Mouse (Mus musculus) forebrain, embryonic 12.5 days (tissue): ENCODE data around the gene Zscan29. TPM values are rescaled to one million over a fixed set of nuclear protein-coding genes. Genes with fewer than 3 reads are reported as not detected.
"Not testable (repeated sequence)": the region's sequence is repeated elsewhere in the genome, so short reads cannot be mapped to it uniquely, and the experiment has no call there.

Source experiments
- ATAC-seq: fragments of 200-750 bp; cut with Nextera tagmentation; 2 replicates; pipeline ENCODE4 v1.8.0; 2017; ENCODE audit warnings: moderate TSS enrichment; ENCODE audit not compliant: low FRiP score
- H3K27ac ChIP-seq: fragments of 300-500 bp; sonication (generic); 2 replicates; pipeline ENCODE4 v1.5.1; 2016; ENCODE audit warnings: mild to moderate bottlenecking
- H3K27me3 ChIP-seq: fragments of 300-500 bp; sonication (generic); 2 replicates; pipeline ENCODE4 v1.6.1; 2016; ENCODE audit warnings: mild to moderate bottlenecking
- H3K36me3 ChIP-seq: fragments of 300-500 bp; sonication (generic); replicated peaks from 2 replicates; pipeline ENCODE4 v1.6.1; 2016; ENCODE audit warnings: mild to moderate bottlenecking
- H3K4me1 ChIP-seq: fragments of 300-500 bp; sonication (generic); 2 replicates; pipeline ENCODE4 v1.6.1; 2016
- H3K4me2 ChIP-seq: fragments of 300-500 bp; sonication (generic); 2 replicates; pipeline ENCODE4 v1.6.1; 2016; ENCODE audit warnings: mild to moderate bottlenecking, moderate library complexity
- H3K4me3 ChIP-seq: fragments of 300-500 bp; sonication (generic); replicated peaks from 2 replicates; pipeline ENCODE4 v1.5.1; 2016; ENCODE audit warnings: mild to moderate bottlenecking
- H3K9ac ChIP-seq: fragments of 300-500 bp; sonication (generic); 2 replicates; pipeline ENCODE4 v1.6.1; 2016; ENCODE audit warnings: mild to moderate bottlenecking
- H3K9me3 ChIP-seq: fragments of 300-500 bp; sonication (generic); 2 replicates; pipeline ENCODE4 v1.6.1; 2016
- WGBS: fragments of 180-500 bp; shearing (Covaris S2); methylation state at CpG from one replicate; pipeline ENCODE4 v1.1.7; 2016; 5-methylcytosine and 5-hydroxymethylcytosine counted together
- polyA plus RNA-seq: library from polyadenylated mRNA; unstranded; fragments of >200 nt; fragmentation: Nextera tagmentation; extraction: Ambion mirVana; gene quantifications from 2 replicates; pipeline ENCODE4 v1.2.1, GENCODE M21; 2016

Gene Zscan29
- polyA plus RNA-seq, 1 experiment from 2014 or later, result 14.4 TPM

DNA sequence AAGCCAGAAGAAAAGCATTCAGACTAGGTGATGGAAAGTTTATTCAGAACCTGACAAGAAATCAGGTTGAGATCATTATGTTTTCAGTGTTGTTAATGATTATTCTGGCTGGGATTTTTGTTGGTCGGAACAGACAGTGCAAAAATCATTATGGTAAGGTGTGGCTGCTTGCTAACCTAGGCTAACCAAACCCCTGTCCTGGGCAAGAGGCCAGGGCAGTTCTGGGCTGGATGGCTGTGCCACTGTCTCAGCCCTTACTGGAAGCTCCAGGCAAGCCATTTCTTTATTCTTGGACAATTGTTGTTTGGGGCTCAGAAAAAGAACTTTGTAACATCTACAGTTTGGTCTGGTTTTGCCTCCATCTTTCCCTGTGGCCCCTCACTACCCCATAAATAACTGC is 43.4 kb downstream of the Zscan29 start:
- ATAC-seq, result no peak
- Histone ChIP-seq H3K4me3 (no peak overlapping the region), H3K27me3 (no peaks in the 10 kb centered on the region), H3K9ac (no peak overlapping the region), H3K36me3 (no peaks in the 10 kb centered on the region), H3K9me3 (no peaks in the 10 kb centered on the region), H3K4me1 (no peaks in the 10 kb centered on the region), H3K27ac (no peak overlapping the region), H3K4me2 (no peak overlapping the region)
- WGBS, result 78% methylated on average over 1 of the region's 1 CpGs

DNA sequence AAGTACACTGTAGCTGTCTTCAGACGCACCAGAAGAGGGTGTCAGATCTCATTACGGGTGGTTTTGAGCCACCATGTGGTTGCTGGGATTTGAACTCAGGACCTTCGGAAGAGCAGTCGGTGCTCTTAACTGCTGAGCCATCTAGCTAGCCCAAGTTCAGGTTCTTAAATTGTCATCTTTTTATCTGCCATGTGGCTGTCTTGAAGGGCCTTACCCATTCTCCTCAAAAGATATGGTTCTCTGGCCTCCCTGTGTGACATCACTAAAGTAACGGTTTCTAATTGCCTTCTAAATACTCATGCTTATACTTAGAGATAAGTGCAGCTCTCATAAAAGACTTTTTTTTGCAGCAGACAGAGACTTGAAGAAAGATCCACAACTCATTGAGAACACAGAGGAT is 44.6 kb downstream of the Zscan29 start:
- ATAC-seq, result not testable (repeated sequence)
- WGBS, result 95% methylated on average over 5 of the region's 5 CpGs

GRCm38 (mm10) chr2:121119260-121119659 is 51.7 kb downstream of the Zscan29 start:
- no peak overlapping the region for H3K9ac ChIP-seq
- no peak for ATAC-seq
- WGBS, result 91% methylated on average over 3 of the region's 3 CpGs
- no peaks in the 10 kb centered on the region for H3K27me3 ChIP-seq
- no peaks in the 10 kb centered on the region for H3K4me1 ChIP-seq
- no peaks in the 10 kb centered on the region for H3K9me3 ChIP-seq
- no peak overlapping the region for H3K27ac ChIP-seq
- no peak overlapping the region for H3K4me3 ChIP-seq
- H3K36me3 ChIP-seq, result no peaks in the 10 kb centered on the region
- no peak overlapping the region for H3K4me2 ChIP-seq

More for the DNA sequence above, 44.6 kb downstream of the Zscan29 start:
- not testable (repeated sequence) for H3K4me3 ChIP-seq, H3K4me1 ChIP-seq, H3K4me2 ChIP-seq, H3K9me3 ChIP-seq, H3K27me3 ChIP-seq, H3K9ac ChIP-seq, H3K27ac ChIP-seq, H3K36me3 ChIP-seq

DNA sequence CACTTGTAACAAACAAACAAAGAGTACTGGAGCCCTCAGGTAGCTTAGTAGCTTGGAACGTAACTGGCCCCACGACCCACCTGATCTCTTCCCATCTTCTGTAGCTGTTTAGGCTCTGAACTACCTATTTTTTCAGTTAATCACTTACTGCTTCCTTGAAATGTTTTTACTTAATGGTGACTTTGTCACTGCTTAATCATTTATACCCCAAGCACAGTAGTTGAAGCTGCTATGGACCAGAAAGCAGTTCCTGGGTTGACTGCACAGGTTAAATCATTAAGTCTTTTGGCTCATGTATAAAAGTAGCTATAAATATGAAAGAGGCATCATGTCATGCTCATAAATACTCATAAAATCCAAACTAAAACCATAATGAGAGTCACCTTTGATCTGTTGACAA is 55.5 kb downstream of the Zscan29 start:
- Histone ChIP-seq H3K4me3 (no peak overlapping the region), H3K9me3 (no peaks in the 10 kb centered on the region), H3K27me3 (no peaks in the 10 kb centered on the region), H3K4me1 (no peaks in the 10 kb centered on the region), H3K36me3 (no peaks in the 10 kb centered on the region), H3K4me2 (no peak overlapping the region), H3K27ac (no peak overlapping the region), H3K9ac (no peak overlapping the region)
- WGBS, result 80% methylated on average over 2 of the region's 2 CpGs
- no peak for ATAC-seq

DNA sequence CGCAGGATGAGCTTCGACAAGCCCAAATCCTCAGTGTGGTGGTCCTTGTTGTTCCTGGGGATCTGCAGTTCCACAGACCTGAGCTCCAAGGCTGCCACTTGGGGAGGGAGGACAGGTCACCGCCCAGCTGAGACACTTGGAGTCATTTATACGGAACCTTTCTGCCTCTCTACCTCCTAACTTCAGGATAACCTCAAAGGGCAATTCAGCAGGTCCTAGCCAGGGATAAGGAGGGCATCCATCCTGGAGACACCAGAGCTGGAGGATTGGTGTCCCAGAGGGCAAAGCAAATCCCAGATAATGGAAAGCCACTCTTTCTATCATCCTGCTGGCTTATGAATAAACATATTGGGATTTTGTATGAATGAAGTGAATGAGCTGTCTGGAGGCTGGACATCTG is 61.2 kb downstream of the Zscan29 start, which contains the start of gene Tgm7:
Gene Tgm7, minus strand, starts transcription at position 101 of the 400 bp plus-strand sequence.
- Histone ChIP-seq H3K9ac (no peak within 1 kb of the TSS), H3K9me3 (no peaks in the 10 kb centered on the region), H3K4me2 (no peak within 1 kb of the TSS), H3K4me1 (no peaks in the 10 kb centered on the region), H3K36me3 (no peaks in the 10 kb centered on the region), H3K4me3 (no peak within 1 kb of the TSS), H3K27ac (no peak within 1 kb of the TSS), H3K27me3 (no peaks in the 10 kb centered on the region)
- 90% methylated on average over 4 of the region's 4 CpGs for WGBS
- ATAC-seq, result no peak

Other genes with a start within 250 kb of the Zscan29 start
- 27.4 and 31.7 TPM in 2 replicates for gene Ubr1, start 200.4 kb downstream of the Zscan29 start, polyA plus RNA-seq
- 5.5 and 5.6 TPM in 2 replicates for gene Tmem62, start 194.1 kb downstream of the Zscan29 start, polyA plus RNA-seq
- gene Ccndbp1, start 162.7 kb downstream of the Zscan29 start, polyA plus RNA-seq, result 44.9 and 47.7 TPM in 2 replicates
- 3.9 and 4.4 TPM in 2 replicates for gene Epb42, start 134.1 kb downstream of the Zscan29 start, polyA plus RNA-seq
- gene Tgm5, start 85.3 kb downstream of the Zscan29 start, polyA plus RNA-seq, result not detected in 2 replicates
- not detected in 2 replicates for gene Tgm7, start 61.3 kb downstream of the Zscan29 start, polyA plus RNA-seq
- 25.7 and 33.3 TPM in 2 replicates for gene Adal, start 30.7 kb downstream of the Zscan29 start, polyA plus RNA-seq
- gene Lcmt2, start 30.5 kb downstream of the Zscan29 start, polyA plus RNA-seq, result 21.7 and 26.6 TPM in 2 replicates
- gene Tubgcp4, start 471 bp downstream of the Zscan29 start, polyA plus RNA-seq, result 82.9 and 83.1 TPM in 2 replicates
- gene Trp53bp1, start 100.3 kb upstream of the Zscan29 start, polyA plus RNA-seq, result 216 and 229 TPM in 2 replicates
- 9.3 and 12.7 TPM in 2 replicates for gene Map1a, start 118.5 kb upstream of the Zscan29 start, polyA plus RNA-seq
- gene Ppip5k1, start 184.3 kb upstream of the Zscan29 start, polyA plus RNA-seq, result 12.5 and 14.5 TPM in 2 replicates
- gene Ckmt1, start 186.6 kb upstream of the Zscan29 start, polyA plus RNA-seq, result 8.5 and 14.4 TPM in 2 replicates
- gene Strc, start 216.0 kb upstream of the Zscan29 start, polyA plus RNA-seq, result not detected in 2 replicates
- 416 and 432 TPM in 2 replicates for gene Pdia3, start 242.7 kb upstream of the Zscan29 start, polyA plus RNA-seq
- gene Catsper2, start 242.7 kb upstream of the Zscan29 start, polyA plus RNA-seq, result 2.9 and 3.6 TPM in 2 replicates